Mouse (Mus musculus) olfactory bulb, adult 2 months (tissue): ENCODE results near the gene Eef1akmt2. TPM values are rescaled to one million over a fixed set of nuclear protein-coding genes. Genes with fewer than 3 reads are reported as not detected.

Source experiments
- H3K27ac ChIP-seq: fragments of 200-500 bp; 2 replicates; pipeline ENCODE4 v1.5.1; 2012; ENCODE audit warnings: low read depth, low read length; ENCODE audit not compliant: insufficient read depth
- H3K4me1 ChIP-seq: fragments of 200-500 bp; 2 replicates; pipeline ENCODE4 v1.6.1; 2012; ENCODE audit warnings: low read length; ENCODE audit not compliant: control insufficient read depth, insufficient read depth
- H3K4me3 ChIP-seq: fragments of 200-500 bp; 2 replicates; pipeline ENCODE4 v1.5.1; 2012; ENCODE audit warnings: mild to moderate bottlenecking, low read depth, low read length, moderate library complexity; ENCODE audit not compliant: insufficient read depth
- CTCF ChIP-seq: fragments of 200-500 bp; IDR thresholded peaks from 2 replicates; pipeline ENCODE4 v1.5.1; 2012; ENCODE audit warnings: low read depth, mild to moderate bottlenecking, low read length, moderate library complexity; ENCODE audit not compliant: insufficient read depth
- POLR2A ChIP-seq: fragments of 200-500 bp; IDR thresholded peaks from 2 replicates; pipeline ENCODE4 v1.6.1; 2012; ENCODE audit warnings: mild to moderate bottlenecking, low read depth, low read length, moderate library complexity; ENCODE audit not compliant: insufficient read depth
- WGBS: fragments of 180-500 bp; shearing (Covaris S2); methylation state at CpG from one replicate; pipeline ENCODE4 v1.1.7; 2018; 5-methylcytosine and 5-hydroxymethylcytosine counted together
- polyA plus RNA-seq: library from polyadenylated mRNA; stranded (reverse); fragments of >200 nt; gene quantifications from 2 replicates; pipeline ENCODE4 v1.2.4, GENCODE M21; 2012; ENCODE audit warnings: low replicate concordance; ENCODE audit not compliant: missing spikeins, insufficient read depth, insufficient read length

Gene Eef1akmt2
- polyA plus RNA-seq, 1 experiment: not detected

DNA sequence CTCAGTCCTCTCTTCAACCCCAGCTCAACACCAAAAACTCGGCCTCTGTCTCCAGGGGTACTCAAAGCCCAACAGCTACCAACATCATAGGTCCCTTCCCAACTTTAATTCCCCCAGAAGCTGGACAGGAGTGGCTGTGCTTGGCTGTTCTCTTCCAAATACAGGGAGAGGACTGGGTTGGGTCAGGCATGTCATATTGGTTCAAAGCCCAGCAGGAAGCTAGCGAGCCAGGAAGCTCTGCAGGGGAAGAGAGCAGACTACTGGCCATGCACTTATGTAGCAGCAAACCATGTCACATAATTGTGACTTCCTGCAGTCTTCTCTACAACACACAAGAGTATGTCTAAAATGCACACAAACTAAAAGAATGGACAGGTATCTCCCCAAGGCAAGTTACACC is 50.4 kb downstream of the Eef1akmt2 start:
- no peak overlapping the region for H3K4me3 ChIP-seq
- H3K4me1 ChIP-seq: peaks cover 22% of the 10 kb centered on the region
- TF ChIP-seq POLR2A: no peak
- TF ChIP-seq CTCF: no peak
- no peak overlapping the region for H3K27ac ChIP-seq
- 77% methylated on average over 2 of the region's 2 CpGs for WGBS

DNA sequence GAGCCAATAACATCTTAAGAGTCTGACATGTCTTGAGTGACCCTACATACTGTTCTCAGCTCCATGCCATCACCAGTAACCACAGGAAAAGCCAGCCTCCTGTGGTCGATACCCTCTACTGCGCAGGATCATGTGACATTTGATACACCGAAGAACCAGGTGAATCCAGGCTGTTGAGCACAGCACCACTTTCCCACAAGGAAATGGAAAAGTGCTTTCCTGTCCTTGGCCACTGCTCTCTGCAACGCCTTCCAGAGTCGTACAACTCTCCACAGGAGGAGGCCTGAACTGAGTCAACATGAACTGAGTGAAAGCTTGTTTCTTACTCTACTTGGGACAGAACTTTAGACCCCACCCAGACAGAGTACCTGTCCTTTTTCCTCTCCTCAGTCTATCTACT is 51.0 kb downstream of the Eef1akmt2 start:
- H3K4me3 ChIP-seq: no peak overlapping the region
- WGBS: 94% methylated on average over 5 of the region's 5 CpGs
- no peak overlapping the region for H3K27ac ChIP-seq
- H3K4me1 ChIP-seq: peaks cover 16% of the 10 kb centered on the region
- TF ChIP-seq POLR2A: no peak
- TF ChIP-seq CTCF: no peak

GRCm38 (mm10) chr7:132800868-132801267 is 51.6 kb downstream of the Eef1akmt2 start:
- Histone ChIP-seq H3K4me1 (peaks cover 16% of the 10 kb centered on the region), H3K27ac (no peak overlapping the region), H3K4me3 (no peak overlapping the region)
- 76% methylated on average over 10 of the region's 10 CpGs for WGBS
- TF ChIP-seq POLR2A: no peak

GRCm38 (mm10) chr7:132799119-132800016 is 53.1 kb downstream of the Eef1akmt2 start:
- H3K27ac ChIP-seq: no peak overlapping the region
- peaks cover 11% of the 10 kb centered on the region for H3K4me1 ChIP-seq
- H3K4me3 ChIP-seq: no peak overlapping the region
- WGBS: 75% methylated on average over 5 of the region's 5 CpGs
- TF ChIP-seq CTCF (no peak), POLR2A (no peak)

DNA sequence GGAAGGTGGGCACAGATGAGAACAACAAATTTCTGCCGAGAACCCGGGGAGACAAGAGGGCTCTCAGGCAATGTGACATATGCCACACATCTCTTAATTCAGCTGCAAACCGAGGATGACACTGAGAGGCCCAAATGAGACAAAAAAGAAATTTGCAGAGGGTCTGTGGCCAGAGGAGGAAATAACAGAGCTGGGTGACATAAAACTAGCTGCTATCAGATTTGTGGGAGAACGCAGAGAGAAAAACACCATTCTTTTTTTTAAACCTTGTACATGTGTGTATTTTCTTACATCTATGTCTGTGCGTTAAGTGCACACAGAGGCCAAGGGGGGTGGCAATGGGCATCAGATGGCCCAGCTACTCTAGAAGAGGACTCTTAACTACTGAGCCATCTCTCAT is 57.3 kb downstream of the Eef1akmt2 start:
- TF ChIP-seq POLR2A (no peak), CTCF (no peak)
- WGBS: 90% methylated on average over 5 of the region's 5 CpGs
- no peak overlapping the region for H3K27ac ChIP-seq
- H3K4me1 ChIP-seq: no peaks in the 10 kb centered on the region
- H3K4me3 ChIP-seq: no peak overlapping the region

GRCm38 (mm10) chr7:132793467-132793866 is 59.0 kb downstream of the Eef1akmt2 start:
- Histone ChIP-seq H3K4me3 (no peak overlapping the region), H3K4me1 (no peaks in the 10 kb centered on the region), H3K27ac (no peak overlapping the region)
- TF ChIP-seq POLR2A: no peak
- no peak for TF ChIP-seq CTCF
- 62% methylated on average over 6 of the region's 6 CpGs for WGBS

DNA sequence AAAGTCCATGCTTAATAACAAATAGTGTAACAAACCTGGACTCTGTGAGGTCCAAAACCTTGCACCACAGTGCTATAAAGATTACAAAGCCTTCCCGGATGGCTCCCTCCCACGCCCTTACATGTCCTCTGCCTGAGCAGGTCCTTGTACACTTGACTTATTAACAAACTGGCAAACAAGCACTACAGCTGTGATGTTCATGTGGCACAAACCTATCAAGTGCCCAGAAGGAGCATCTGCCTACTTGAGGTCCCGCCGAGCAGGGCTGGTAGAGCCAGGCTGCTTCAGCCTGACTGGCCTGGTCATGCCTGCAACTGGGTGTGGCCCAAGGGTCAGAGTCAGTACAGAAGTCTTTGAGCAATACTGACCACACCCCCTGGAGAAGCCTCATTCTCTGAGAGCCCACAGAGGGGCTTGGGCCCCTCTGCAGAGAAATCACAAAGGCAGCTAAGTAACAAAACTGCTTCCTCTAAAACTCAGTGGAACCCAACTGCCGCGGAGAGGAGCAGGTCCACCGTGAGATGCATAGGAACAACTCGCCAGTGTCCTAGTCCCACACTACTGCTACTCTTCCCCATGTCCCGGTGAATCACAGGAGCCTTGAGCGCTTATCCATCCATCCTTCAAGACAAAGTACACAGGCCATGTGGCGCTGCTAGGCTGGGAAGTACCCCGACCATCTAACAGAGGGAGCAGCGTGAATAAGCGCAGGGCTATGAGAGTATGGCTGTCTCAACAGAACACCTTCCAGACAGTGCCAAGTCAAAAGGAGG is 61.8 kb downstream of the Eef1akmt2 start:
- peaks cover 6% of the 10 kb centered on the region; the same call in 1 of the 2 replicates for H3K4me1 ChIP-seq
- no peak overlapping the region for H3K4me3 ChIP-seq
- WGBS: 90% methylated on average over 14 of the region's 14 CpGs
- H3K27ac ChIP-seq: no peak overlapping the region
- TF ChIP-seq CTCF (no peak), POLR2A (no peak)

- Histone ChIP-seq H3K4me3 (no peak overlapping the region), H3K4me1 (peaks cover 6% of the 10 kb centered on the region; the same call in 1 of the 2 replicates), H3K27ac (no peak overlapping the region)
- 90% methylated on average over 13 of the region's 13 CpGs for WGBS
- no peak for TF ChIP-seq POLR2A
- no peak for TF ChIP-seq CTCF
These were observed 63.6 kb downstream of the Eef1akmt2 start for GRCm38 (mm10) chr7:132788826-132789225.

DNA sequence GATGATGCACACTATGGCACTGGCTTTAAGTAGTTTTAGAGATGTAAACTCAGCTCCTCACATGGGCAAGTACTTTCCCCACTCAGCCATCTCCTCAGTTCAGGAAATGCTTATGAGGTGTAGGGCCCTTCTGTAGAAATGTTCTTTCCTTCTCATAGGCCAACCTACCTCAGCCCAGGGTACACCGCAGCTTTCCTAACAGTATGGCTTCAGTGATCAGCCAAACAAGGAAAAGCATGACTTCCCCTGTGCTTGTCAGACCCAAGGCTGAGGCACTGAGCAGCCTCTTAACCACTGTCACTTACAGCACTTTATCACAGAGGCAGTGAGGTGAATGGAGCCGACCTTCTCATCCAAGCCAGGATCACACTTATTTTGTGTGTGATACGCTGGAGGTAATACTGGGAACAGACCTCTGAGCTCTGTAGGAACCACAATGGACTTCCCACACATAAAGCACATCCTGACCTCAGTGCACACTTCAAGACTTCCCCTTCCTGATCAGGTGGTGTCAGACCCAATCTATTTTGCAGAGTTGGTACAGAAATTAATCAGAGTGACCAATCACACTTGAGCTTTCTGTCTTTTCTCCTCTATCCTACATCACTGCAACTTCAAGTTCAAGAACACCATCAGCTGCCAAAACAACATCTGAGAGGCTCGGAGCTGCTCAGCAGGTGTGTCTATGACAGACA is 64.8 kb downstream of the Eef1akmt2 start:
- Histone ChIP-seq H3K27ac (no peak overlapping the region), H3K4me3 (no peak overlapping the region), H3K4me1 (peaks cover 6% of the 10 kb centered on the region; the same call in 1 of the 2 replicates)
- 90% methylated on average over 4 of the region's 4 CpGs for WGBS
- no peak for TF ChIP-seq CTCF
- no peak for TF ChIP-seq POLR2A

GRCm38 (mm10) chr7:132787022-132787421 is 65.5 kb downstream of the Eef1akmt2 start:
- H3K4me1 ChIP-seq: peaks cover 6% of the 10 kb centered on the region; the same call in 1 of the 2 replicates
- no peak overlapping the region for H3K27ac ChIP-seq
- 96% methylated on average over 4 of the region's 4 CpGs for WGBS
- H3K4me3 ChIP-seq: no peak overlapping the region
- TF ChIP-seq POLR2A: no peak
- TF ChIP-seq CTCF: no peak
